Mouse (Mus musculus) hindbrain, postnatal 0 days (tissue): ENCODE measurements around the gene Ryr2. TPM values are rescaled to one million over a fixed set of nuclear protein-coding genes. Genes with fewer than 3 reads are reported as not detected.
"Not testable (repeated sequence)": the region's sequence is repeated elsewhere in the genome, so short reads cannot be mapped to it uniquely, and the experiment has no call there.

Experiments
- ATAC-seq: fragments of 200-750 bp; cut with Nextera tagmentation; 2 replicates; pipeline ENCODE4 v1.8.0; 2017; ENCODE audit warnings: mild to moderate bottlenecking, moderate TSS enrichment, moderate library complexity
- DNase-seq: peaks from one replicate; pipeline ENCODE4 v3.0.0-alpha.2; 2015; ENCODE audit warnings: low spot score
- H3K27ac ChIP-seq: fragments of 300-500 bp; sonication (generic); 2 replicates; pipeline ENCODE4 v1.5.1; 2014; ENCODE audit warnings: mild to moderate bottlenecking
- H3K27me3 ChIP-seq: fragments of 300-500 bp; sonication (generic); 2 replicates; pipeline ENCODE4 v1.6.1; 2014; ENCODE audit warnings: low read length, mixed read lengths; ENCODE audit not compliant: insufficient read depth
- H3K36me3 ChIP-seq: fragments of 300-500 bp; sonication (generic); 2 replicates; pipeline ENCODE4 v1.6.1; 2014; ENCODE audit warnings: low read length, mixed read lengths; ENCODE audit not compliant: insufficient read depth
- H3K4me1 ChIP-seq: fragments of 300-500 bp; sonication (generic); 2 replicates; pipeline ENCODE4 v1.6.1; 2014; ENCODE audit warnings: antibody characterized with exemption, low read length, mixed read lengths; ENCODE audit not compliant: insufficient read depth
- H3K4me2 ChIP-seq: fragments of 300-500 bp; sonication (generic); 2 replicates; pipeline ENCODE4 v1.6.1; 2014; ENCODE audit warnings: low read depth, mild to moderate bottlenecking, low read length, moderate library complexity, mixed read lengths
- H3K4me3 ChIP-seq: fragments of 300-500 bp; sonication (generic); 2 replicates; pipeline ENCODE4 v1.5.1; 2014; ENCODE audit warnings: low read length
- H3K9ac ChIP-seq: fragments of 300-500 bp; sonication (generic); replicated peaks from 2 replicates; pipeline ENCODE4 v1.6.1; 2014; ENCODE audit warnings: mild to moderate bottlenecking, low read length, moderate library complexity, mixed read lengths
- H3K9me3 ChIP-seq: fragments of 300-500 bp; sonication (generic); 2 replicates; pipeline ENCODE4 v1.6.1; 2016; ENCODE audit warnings: low read length, mixed read lengths
- CTCF ChIP-seq: IDR thresholded peaks from 2 replicates; pipeline ENCODE4 v1.5.1; 2016; ENCODE audit warnings: antibody characterized with exemption, control low read depth, low read depth
- WGBS: fragments of 180-500 bp; shearing (Covaris S2); extraction: QIAGEN DNeasy Blood & Tissue Kit; methylation state at CpG from one replicate; pipeline ENCODE4 v1.1.7; 2014; 5-methylcytosine and 5-hydroxymethylcytosine counted together
- polyA plus RNA-seq: library from polyadenylated mRNA; unstranded; fragments of >200 nt; fragmentation: Nextera tagmentation; extraction: Ambion mirVana; gene quantifications from 2 replicates; pipeline ENCODE4 v1.2.1, GENCODE M21; 2015
- total RNA-seq: library from RNA; depleted of rRNA; stranded (reverse); fragments of >200 nt; gene quantifications from 2 replicates; pipeline ENCODE4 v1.2.3, GENCODE M21; 2014

Gene Ryr2
- total and polyA plus RNA-seq, 2 experiments from 2014 or later: 3.8 to 29.8 TPM

- ATAC-seq: no peak
Measured at GRCm38 (mm10) chr13:11825563-11826226, 281.1 kb downstream of the Ryr2 start.

GRCm38 (mm10) chr13:11818723-11819122, 288.0 kb downstream of the Ryr2 start:
- no peak overlapping the region for H3K4me2 ChIP-seq
- no peak overlapping the region for H3K4me3 ChIP-seq
- H3K4me1 ChIP-seq: no peaks in the 10 kb centered on the region
- no peak overlapping the region for H3K9ac ChIP-seq
- H3K9me3 ChIP-seq: no peaks in the 10 kb centered on the region
- H3K27ac ChIP-seq: no peak overlapping the region
- DNase-seq (no peak), ATAC-seq (no peak)
- no peak for TF ChIP-seq CTCF
- WGBS: 74% methylated on average over 3 of the region's 3 CpGs
- H3K27me3 ChIP-seq: no peaks in the 10 kb centered on the region
- H3K36me3 ChIP-seq: no peaks in the 10 kb centered on the region

More at GRCm38 (mm10) chr13:11825563-11826226, 281.1 kb downstream of the Ryr2 start:
- no peaks in the 10 kb centered on the region for H3K36me3 ChIP-seq
- no peak overlapping the region for H3K4me3 ChIP-seq
- no peak overlapping the region for H3K4me2 ChIP-seq
- TF ChIP-seq CTCF: peak; percentile 33
- peak; percentile 11 for DNase-seq
- no peaks in the 10 kb centered on the region for H3K9me3 ChIP-seq
- no peaks in the 10 kb centered on the region for H3K27me3 ChIP-seq
- no peak overlapping the region for H3K27ac ChIP-seq
- no peak overlapping the region for H3K9ac ChIP-seq
- H3K4me1 ChIP-seq: no peaks in the 10 kb centered on the region
- 93% methylated on average over 2 of the region's 2 CpGs for WGBS

GRCm38 (mm10) chr13:11809365-11809764, 297.4 kb downstream of the Ryr2 start:
- DNase-seq, H3K36me3 ChIP-seq, H3K4me2 ChIP-seq, ATAC-seq, H3K9ac ChIP-seq, H3K27ac ChIP-seq, H3K4me1 ChIP-seq, H3K4me3 ChIP-seq, H3K27me3 ChIP-seq, H3K9me3 ChIP-seq: not testable (repeated sequence)
- 83% methylated on average over 1 of the region's 1 CpGs for WGBS

- 80% methylated on average over 3 of the region's 3 CpGs for WGBS
- DNase-seq (no peak), ATAC-seq (no peak)
- no peak overlapping the region for H3K9ac ChIP-seq
- no peak overlapping the region for H3K27ac ChIP-seq
- no peak for TF ChIP-seq CTCF
- no peak overlapping the region for H3K4me3 ChIP-seq
- no peaks in the 10 kb centered on the region for H3K36me3 ChIP-seq
- H3K27me3 ChIP-seq: no peaks in the 10 kb centered on the region
- no peak overlapping the region for H3K4me2 ChIP-seq
- no peaks in the 10 kb centered on the region for H3K4me1 ChIP-seq
- no peaks in the 10 kb centered on the region for H3K9me3 ChIP-seq
Measured at GRCm38 (mm10) chr13:11792536-11792935, 314.2 kb downstream of the Ryr2 start.

GRCm38 (mm10) chr13:11790536-11790935, 316.2 kb downstream of the Ryr2 start:
- ATAC-seq: peak; percentile 12; the same call in 1 of the 2 replicates
- no peak for TF ChIP-seq CTCF
- Histone ChIP-seq H3K4me1 (no peaks in the 10 kb centered on the region), H3K4me3 (no peak overlapping the region), H3K4me2 (no peak overlapping the region), H3K36me3 (no peaks in the 10 kb centered on the region), H3K9ac (no peak overlapping the region), H3K27ac (no peak overlapping the region), H3K9me3 (no peaks in the 10 kb centered on the region), H3K27me3 (no peaks in the 10 kb centered on the region)
- 68% methylated on average over 5 of the region's 5 CpGs for WGBS
- no peak for DNase-seq

GRCm38 (mm10) chr13:11782411-11783155, 324.2 kb downstream of the Ryr2 start:
- H3K9me3 ChIP-seq: no peaks in the 10 kb centered on the region
- H3K9ac ChIP-seq: no peak overlapping the region
- no peak overlapping the region for H3K4me3 ChIP-seq
- H3K4me1 ChIP-seq: no peaks in the 10 kb centered on the region
- H3K27me3 ChIP-seq: no peaks in the 10 kb centered on the region
- DNase-seq: peak; percentile 42
- no peak for TF ChIP-seq CTCF
- no peaks in the 10 kb centered on the region for H3K36me3 ChIP-seq
- 50% methylated on average over 3 of the region's 3 CpGs for WGBS
- no peak overlapping the region for H3K4me2 ChIP-seq
- H3K27ac ChIP-seq: no peak overlapping the region
- peak; percentile 64 for ATAC-seq

- H3K9ac ChIP-seq: no peak overlapping the region
- DNase-seq (no peak), ATAC-seq (no peak)
- no peak overlapping the region for H3K27ac ChIP-seq
- no peaks in the 10 kb centered on the region for H3K36me3 ChIP-seq
- no peaks in the 10 kb centered on the region for H3K9me3 ChIP-seq
- TF ChIP-seq CTCF: no peak
- WGBS: 25% methylated on average over 2 of the region's 2 CpGs
- no peak overlapping the region for H3K4me2 ChIP-seq
- no peak overlapping the region for H3K4me3 ChIP-seq
- no peaks in the 10 kb centered on the region for H3K27me3 ChIP-seq
- H3K4me1 ChIP-seq: no peaks in the 10 kb centered on the region
Measured at GRCm38 (mm10) chr13:11781065-11781464, 325.7 kb downstream of the Ryr2 start.
